Mouse (Mus musculus): Measurements from ENCODE around the gene Rcn3.
"Not testable (repeated sequence)": the region's sequence is repeated elsewhere in the genome, so short reads cannot be mapped to it uniquely, and the experiment has no call there.

Rcn3 gene

GRCm38 (mm10) chr7:45097479-45097878, 5.5 kb upstream of the Rcn3 start:
- DNase-seq, result no peak

DNA sequence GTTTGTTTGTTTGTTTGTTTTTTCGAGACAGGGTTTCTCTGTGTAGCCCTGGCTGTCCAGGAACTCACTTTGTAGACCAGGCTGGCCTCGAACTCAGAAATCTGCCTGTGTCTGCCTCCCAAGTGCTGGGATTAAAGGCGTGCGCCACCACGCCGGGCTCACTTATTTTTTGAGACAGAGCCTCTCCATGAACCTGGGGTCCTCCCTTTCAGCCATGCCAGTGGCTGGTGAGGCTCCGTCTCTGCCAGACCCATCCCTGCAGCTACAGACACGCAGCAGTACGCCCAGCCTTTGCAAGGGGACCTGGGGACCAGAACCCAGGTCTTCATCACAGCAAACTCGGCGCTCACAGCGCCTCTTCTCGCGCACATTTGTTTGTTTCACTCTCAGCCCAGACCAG, 3.9 kb upstream of the Rcn3 start:
- not testable (repeated sequence) for DNase-seq

DNA sequence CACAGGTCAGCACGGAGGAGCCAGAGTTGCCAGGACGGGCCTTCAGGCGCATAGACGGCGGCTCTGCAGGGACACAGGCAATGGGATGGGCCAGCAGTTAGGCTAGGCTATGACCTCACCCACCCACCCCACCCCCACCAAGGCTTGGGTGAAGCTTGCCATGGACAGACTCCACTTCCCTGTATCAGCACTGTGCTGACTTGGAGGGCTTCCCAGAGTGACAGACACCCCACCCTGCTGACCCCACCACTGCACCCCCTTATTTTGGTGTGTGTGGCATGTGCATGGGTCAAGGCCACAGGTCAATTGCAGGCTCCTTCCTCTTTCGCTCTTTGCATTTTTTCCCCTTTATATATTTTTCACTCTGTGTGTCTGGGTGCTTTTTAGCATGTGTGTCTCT, 3.3 kb upstream of the Rcn3 start:
- no peak for DNase-seq

DNA sequence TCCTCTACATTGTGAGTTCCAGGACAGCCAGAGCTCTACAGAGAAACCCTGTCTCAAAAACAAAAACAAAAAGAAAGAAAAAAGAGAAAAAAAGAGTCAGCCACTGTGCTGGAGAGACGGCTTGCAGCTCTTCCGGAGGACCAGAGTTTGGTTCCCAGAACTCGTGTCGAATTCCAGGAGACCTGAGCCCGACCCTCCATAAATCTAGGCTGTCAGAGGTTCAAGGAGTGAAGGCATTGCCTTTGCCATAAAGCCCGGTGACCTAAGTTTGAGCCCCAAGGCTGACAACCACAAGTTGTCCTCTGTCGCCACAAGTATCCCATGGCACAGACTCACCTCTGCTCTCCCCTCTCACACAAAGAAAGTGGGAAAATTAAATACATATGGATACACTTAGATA, 2.1 kb upstream of the Rcn3 start:
- DNase-seq, result no peak

- no peak for DNase-seq
Measured at GRCm38 (mm10) chr7:45093516-45093905, 1.5 kb upstream of the Rcn3 start.

- DNase-seq, result no peak
Measured at GRCm38 (mm10) chr7:45092828-45093515, 951 bp upstream of the Rcn3 start.

- peak; percentile 76 for DNase-seq
Measured at GRCm38 (mm10) chr7:45091001-45091990, 725 bp downstream of the Rcn3 start.

- DNase-seq, result no peak
Measured at GRCm38 (mm10) chr7:45090251-45090977, 1.6 kb downstream of the Rcn3 start.

- DNase-seq, result no peak
Measured at GRCm38 (mm10) chr7:45088597-45088996, 3.4 kb downstream of the Rcn3 start.

DNA sequence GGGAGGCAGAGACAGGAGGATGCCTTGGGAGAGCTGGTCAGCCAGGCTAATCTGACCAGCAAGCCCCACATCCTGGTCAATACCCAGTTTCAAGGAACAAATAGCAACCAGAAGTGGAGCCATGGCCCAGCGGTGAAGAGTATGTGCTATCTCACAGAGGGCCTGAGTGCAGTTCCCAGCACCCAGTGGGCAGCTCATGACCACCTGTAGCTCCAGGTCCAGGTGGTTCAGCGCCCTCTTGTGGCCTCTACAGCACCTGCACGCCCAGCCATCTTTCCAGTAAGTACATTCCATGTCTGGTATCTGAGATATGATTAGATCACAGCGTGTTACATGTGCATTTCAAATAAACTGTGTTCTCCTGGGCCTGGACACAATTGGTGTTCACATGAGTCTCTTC, 5.9 kb downstream of the Rcn3 start:
- no peak for DNase-seq

GRCm38 (mm10) chr7:45083300-45083890, 8.6 kb downstream of the Rcn3 start:
- DNase-seq, result no peak

GRCm38 (mm10) chr7:45082401-45083299, 9.4 kb downstream of the Rcn3 start:
- DNase-seq, result peak; percentile 83

DNA sequence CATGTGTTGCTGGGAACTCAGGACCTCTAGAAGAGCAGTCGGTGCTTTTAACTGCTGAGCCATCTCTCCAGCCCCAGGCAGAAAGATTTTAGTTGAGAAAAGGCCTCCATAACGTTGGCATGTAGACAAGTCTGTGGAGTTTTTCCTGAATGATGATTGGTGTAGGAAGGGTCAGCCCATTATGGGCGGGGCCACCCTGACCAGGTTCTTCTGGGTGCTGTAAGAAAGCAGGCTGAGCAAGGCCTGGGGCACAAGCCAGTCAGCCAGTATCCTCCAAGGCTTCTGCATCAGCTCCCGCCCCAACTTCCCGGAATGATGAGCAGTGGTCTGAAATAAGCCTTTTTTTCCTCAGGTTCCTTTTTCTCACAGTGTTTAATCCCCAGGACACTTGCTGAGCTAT, 11.0 kb downstream of the Rcn3 start:
- no peak for DNase-seq

GRCm38 (mm10) chr7:45079856-45080255, 12.2 kb downstream of the Rcn3 start:
- peak; percentile 94 for DNase-seq

- DNase-seq, result peak; percentile 86
Measured at GRCm38 (mm10) chr7:45078513-45078912, 13.5 kb downstream of the Rcn3 start.

DNA sequence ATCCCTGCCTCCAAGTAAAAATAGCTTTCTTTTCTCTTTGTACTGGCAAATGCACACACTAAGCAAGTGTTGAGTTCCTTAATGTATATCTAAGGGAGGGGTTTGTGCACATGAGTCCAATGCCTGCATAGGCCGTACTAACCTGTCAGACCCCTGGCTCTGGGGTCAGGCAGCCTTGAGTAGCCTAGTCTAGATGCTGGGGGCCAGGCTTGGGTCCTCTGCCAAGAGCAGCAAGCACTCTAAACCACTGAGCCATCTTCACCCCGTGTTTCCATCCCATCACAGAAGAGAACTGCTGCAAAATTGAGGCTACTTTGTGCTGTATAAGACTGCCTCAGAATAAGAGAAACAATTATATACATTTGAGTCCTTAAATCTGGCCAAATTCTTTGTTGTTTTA, 14.2 kb downstream of the Rcn3 start:
- no peak for DNase-seq

DNA sequence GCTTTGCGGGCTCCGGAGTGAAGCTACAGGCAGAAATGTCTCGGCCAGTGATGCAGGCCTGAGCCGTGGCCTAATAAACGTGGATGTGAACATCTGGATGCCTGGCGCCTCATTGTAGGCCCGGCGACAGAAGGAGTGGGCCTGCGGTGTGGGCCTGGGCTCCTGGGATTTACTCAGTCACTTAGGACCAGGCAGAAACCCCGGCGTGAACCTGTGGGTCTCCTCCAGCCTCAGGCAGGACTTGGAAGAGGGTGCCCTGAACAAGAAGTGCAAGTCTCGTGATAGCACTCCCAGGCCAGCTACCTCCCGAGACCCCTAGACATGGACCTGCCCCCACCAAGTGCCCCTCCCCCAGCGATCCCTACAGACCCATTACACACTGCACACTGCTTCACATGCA, 14.7 kb downstream of the Rcn3 start:
- DNase-seq, result no peak

DNA sequence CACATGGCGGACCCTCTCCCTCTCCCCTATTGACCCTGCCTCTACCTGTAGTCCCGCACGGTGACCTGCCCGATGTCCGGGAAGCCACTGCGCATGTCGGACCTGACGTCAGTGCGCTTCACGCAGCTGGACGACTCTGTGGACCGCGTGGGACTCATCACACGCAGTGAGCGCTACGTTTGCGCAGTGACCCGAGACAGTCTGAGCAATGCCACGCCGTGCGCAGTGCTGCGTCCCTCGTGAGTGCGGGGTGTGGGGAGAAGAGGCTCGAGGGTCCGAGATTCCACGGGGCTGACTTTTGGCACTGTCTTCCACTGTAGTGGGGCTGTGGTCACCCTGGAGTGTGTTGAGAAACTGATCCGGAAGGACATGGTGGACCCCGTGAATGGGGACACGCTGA, 15.5 kb downstream of the Rcn3 start:
- DNase-seq, result no peak

GRCm38 (mm10) chr7:45075405-45075804, 16.6 kb downstream of the Rcn3 start:
- no peak for DNase-seq

DNA sequence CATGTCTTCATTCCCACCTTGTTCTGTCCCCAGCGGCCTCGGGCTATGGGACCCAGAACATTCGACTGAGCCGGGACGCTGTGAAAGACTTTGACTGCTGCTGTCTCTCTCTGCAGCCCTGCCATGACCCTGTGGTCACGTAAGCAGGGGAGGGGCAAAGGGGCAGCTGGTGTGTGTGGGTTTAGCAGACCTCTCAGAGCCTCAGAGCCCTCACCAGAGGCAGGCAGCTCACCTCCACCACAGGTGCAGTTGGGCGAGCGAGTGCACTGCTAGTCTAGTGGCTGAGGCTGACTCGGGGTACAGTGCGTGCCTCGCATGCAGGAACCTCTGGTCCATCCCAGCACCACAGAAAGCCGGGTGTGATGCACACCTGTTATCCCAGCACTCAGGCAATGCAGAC, 18.1 kb downstream of the Rcn3 start:
- no peak for DNase-seq

GRCm38 (mm10) chr7:45073171-45073707, 18.8 kb downstream of the Rcn3 start:
- no peak for DNase-seq

GRCm38 (mm10) chr7:45072230-45072629, 19.8 kb downstream of the Rcn3 start:
- DNase-seq, result no peak

Data from lung, postnatal 10 days (tissue).